19 mouse cellular contexts compared by ENCODE assay signal in genomic region chr4:149966963-149967362, GRCm38 (mm10). TPM values are rescaled to one million over a fixed set of nuclear protein-coding genes. Genes with fewer than 3 reads are reported as not detected.
"Had no signal": no experiment of that assay in that cellular context is flagged by ENCODE, and none has a peak within 500 bp of the region (broad histone marks: within the 10 kb centered on the region; RNA-seq: fewer than 3 reads in every experiment).

No protein-coding gene starts in this region.

- H3K36me3 ChIP-seq: heart, embryonic 13.5 days; heart, embryonic 15.5 days; hindbrain, embryonic 13.5 days; hindbrain, embryonic 15.5 days; kidney, embryonic 15.5 days; limb, embryonic 12.5 days; liver, embryonic 13.5 days; liver, embryonic 15.5 days had no signal

- H3K4me3 ChIP-seq: heart, embryonic 13.5 days; heart, embryonic 15.5 days; hindbrain, embryonic 13.5 days; hindbrain, embryonic 15.5 days; kidney, embryonic 15.5 days; limb, embryonic 12.5 days; liver, embryonic 13.5 days; liver, embryonic 15.5 days had no signal

- ATAC-seq: intestine, embryonic 16.5 days had no signal

- H3K27ac ChIP-seq: heart, embryonic 13.5 days; heart, embryonic 15.5 days; hindbrain, embryonic 13.5 days; hindbrain, embryonic 15.5 days; hindbrain, postnatal 0 days; kidney, embryonic 15.5 days; kidney, postnatal 0 days; liver, embryonic 13.5 days; liver, embryonic 15.5 days had no signal

- H3K4me1 ChIP-seq: hindbrain, embryonic 13.5 days; liver, embryonic 13.5 days had no signal

- H3K4me2 ChIP-seq: heart, embryonic 11.5 days; heart, embryonic 13.5 days; heart, embryonic 15.5 days; hindbrain, embryonic 13.5 days; hindbrain, embryonic 15.5 days; kidney, embryonic 15.5 days; limb, embryonic 12.5 days; liver, embryonic 11.5 days; liver, embryonic 13.5 days; liver, embryonic 15.5 days had no signal

- H3K27me3 ChIP-seq: heart, embryonic 15.5 days; hindbrain, embryonic 15.5 days; kidney, embryonic 15.5 days; limb, embryonic 12.5 days; liver, embryonic 13.5 days had no signal

- DNase-seq: gastrocnemius, postnatal 25 days; layer of hippocampus, adult 9-11 months; layer of hippocampus, postnatal 36 days; liver; liver, embryonic 13.5 days; liver, postnatal 0 days had no signal

- H3K9me3 ChIP-seq: heart, embryonic 13.5 days; heart, embryonic 15.5 days; hindbrain, embryonic 13.5 days; hindbrain, embryonic 15.5 days; kidney, embryonic 15.5 days; limb, embryonic 12.5 days; liver, embryonic 13.5 days; liver, embryonic 15.5 days had no signal

- H3K9ac ChIP-seq: heart, embryonic 13.5 days; heart, embryonic 15.5 days; hindbrain, embryonic 13.5 days; hindbrain, embryonic 15.5 days; kidney, embryonic 15.5 days; limb, embryonic 12.5 days; liver, embryonic 13.5 days; liver, embryonic 15.5 days; liver, postnatal 0 days had no signal

RNA-seq across cellular contexts. Expression of gene Spsb1, which starts 12.1 kb away (rescaled TPM):
- total RNA-seq: granulocyte monocyte progenitor cell, adult 5-6 weeks had no signal
